Mouse (Mus musculus) embryonic facial prominence, embryonic 12.5 days (tissue): Measurements from ENCODE around the gene Gm11983. TPM values are rescaled to one million over a fixed set of nuclear protein-coding genes. Genes with fewer than 3 reads are reported as not detected.
"Not testable (repeated sequence)": the region's sequence is repeated elsewhere in the genome, so short reads cannot be mapped to it uniquely, and the experiment has no call there.

Experiments
- ATAC-seq: fragments of 200-750 bp; cut with Nextera tagmentation; 2 replicates; pipeline ENCODE4 v1.8.0; 2017; ENCODE audit not compliant: insufficient number of reproducible peaks, insufficient read depth, low FRiP score, low TSS enrichment
- H3K27ac ChIP-seq: fragments of 300-500 bp; sonication (generic); 2 replicates; pipeline ENCODE4 v1.5.1; 2016; ENCODE audit warnings: mild to moderate bottlenecking
- H3K27me3 ChIP-seq: fragments of 300-500 bp; sonication (generic); 2 replicates; pipeline ENCODE4 v1.6.1; 2016; ENCODE audit warnings: mild to moderate bottlenecking, moderate library complexity
- H3K36me3 ChIP-seq: fragments of 300-500 bp; sonication (generic); 2 replicates; pipeline ENCODE4 v1.6.1; 2016; ENCODE audit warnings: mild to moderate bottlenecking
- H3K4me1 ChIP-seq: fragments of 300-500 bp; sonication (generic); 2 replicates; pipeline ENCODE4 v1.6.1; 2016
- H3K4me2 ChIP-seq: fragments of 300-500 bp; sonication (generic); replicated peaks from 2 replicates; pipeline ENCODE4 v1.6.1; 2016; ENCODE audit warnings: mild to moderate bottlenecking, moderate library complexity
- H3K4me3 ChIP-seq: fragments of 300-500 bp; sonication (generic); 2 replicates; pipeline ENCODE4 v1.5.1; 2016; ENCODE audit warnings: mild to moderate bottlenecking
- H3K9ac ChIP-seq: fragments of 300-500 bp; sonication (generic); 2 replicates; pipeline ENCODE4 v1.6.1; 2016; ENCODE audit warnings: mild to moderate bottlenecking, moderate library complexity
- H3K9me3 ChIP-seq: fragments of 300-500 bp; sonication (generic); 2 replicates; pipeline ENCODE4 v1.6.1; 2016; ENCODE audit warnings: mild to moderate bottlenecking, moderate library complexity
- WGBS: fragments of 180-500 bp; shearing (Covaris S2); methylation state at CpG from one replicate; pipeline ENCODE4 v1.1.7; 2016; 5-methylcytosine and 5-hydroxymethylcytosine counted together
- polyA plus RNA-seq: library from polyadenylated mRNA; unstranded; fragments of >200 nt; fragmentation: Nextera tagmentation; extraction: Ambion mirVana; gene quantifications from 2 replicates; pipeline ENCODE4 v1.2.1, GENCODE M21; 2016

The Gm11983 gene
- polyA plus RNA-seq, 1 experiment from 2014 or later, result not detected

DNA sequence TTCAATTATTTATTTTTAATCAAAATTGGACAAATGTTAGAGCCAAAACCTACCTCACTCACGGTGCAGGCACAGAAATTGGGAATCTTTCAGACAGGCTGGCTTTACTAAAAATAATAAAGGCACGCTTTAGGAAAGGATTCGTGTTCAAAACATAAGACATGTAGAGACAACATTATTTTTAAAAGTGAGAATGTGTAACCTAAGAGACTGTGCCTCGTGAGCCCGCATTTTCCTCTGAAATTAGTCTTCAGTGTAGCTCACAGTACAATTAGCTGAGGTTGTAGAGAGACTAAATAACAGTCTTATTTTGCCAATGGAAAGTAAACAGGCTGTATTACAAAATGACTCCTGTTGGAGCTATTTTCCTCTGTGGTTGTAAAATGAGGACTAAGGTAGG, 4.7 kb upstream of the Gm11983 start:
- H3K36me3 ChIP-seq, result no peaks in the 10 kb centered on the region
- H3K4me2 ChIP-seq, result no peak overlapping the region
- no peaks in the 10 kb centered on the region for H3K4me1 ChIP-seq
- ATAC-seq, result no peak
- WGBS, result 89% methylated on average over 5 of the region's 5 CpGs
- H3K9ac ChIP-seq, result no peak overlapping the region
- H3K9me3 ChIP-seq, result no peaks in the 10 kb centered on the region
- H3K4me3 ChIP-seq, result no peak overlapping the region
- H3K27me3 ChIP-seq, result no peaks in the 10 kb centered on the region
- no peak overlapping the region for H3K27ac ChIP-seq

DNA sequence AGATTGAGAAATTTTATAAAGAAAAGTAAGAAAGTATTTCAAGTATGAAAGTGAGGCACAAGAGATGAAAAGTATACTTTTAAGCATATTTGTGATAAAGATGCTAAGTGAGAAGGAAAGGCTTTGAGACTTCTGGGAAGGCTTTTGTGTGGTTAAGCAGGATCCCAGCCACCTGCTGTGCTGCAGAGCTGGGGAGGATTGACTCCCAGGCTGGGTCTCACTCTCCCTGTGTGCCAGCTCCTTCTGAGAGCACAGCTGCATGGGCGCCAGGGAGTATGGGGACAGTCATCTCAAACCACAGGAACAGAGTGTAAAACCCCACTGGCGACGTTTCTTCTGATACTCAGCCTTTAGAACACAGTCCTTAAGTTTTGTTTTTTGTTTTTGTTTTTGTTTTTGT, 3.3 kb upstream of the Gm11983 start:
- no peak for ATAC-seq
- Histone ChIP-seq H3K27me3 (no peaks in the 10 kb centered on the region), H3K9me3 (no peaks in the 10 kb centered on the region)

DNA sequence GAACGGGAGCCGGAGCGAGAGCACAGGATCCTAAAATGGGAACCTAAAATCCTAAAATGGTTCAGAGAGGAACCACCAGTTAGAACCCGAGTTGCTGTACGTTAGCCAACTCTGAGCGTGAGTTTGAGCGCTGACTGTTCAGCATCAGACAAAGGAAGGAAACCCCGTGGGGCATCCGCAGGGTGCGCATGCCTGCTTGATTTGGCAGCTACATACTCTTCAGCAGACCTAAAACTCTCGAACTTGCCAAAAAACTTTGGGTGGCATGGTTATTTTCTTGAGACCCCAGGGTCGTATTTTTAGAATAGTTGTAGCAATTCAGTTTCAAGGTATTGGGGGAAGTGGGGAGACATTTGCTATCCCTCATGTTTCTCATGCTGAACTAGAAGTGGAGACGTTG, 2.8 kb downstream of the Gm11983 start:
- H3K4me1 ChIP-seq, result no peaks in the 10 kb centered on the region
- H3K27me3 ChIP-seq, result no peaks in the 10 kb centered on the region
- H3K27ac ChIP-seq, result no peak overlapping the region
- no peak overlapping the region for H3K4me3 ChIP-seq
- ATAC-seq, result no peak
- H3K4me2 ChIP-seq, result no peak overlapping the region
- WGBS, result 62% methylated on average over 13 of the region's 13 CpGs
- H3K9me3 ChIP-seq, result no peaks in the 10 kb centered on the region
- no peak overlapping the region for H3K9ac ChIP-seq
- no peaks in the 10 kb centered on the region for H3K36me3 ChIP-seq

More for the DNA sequence above, 3.3 kb upstream of the Gm11983 start:
- no peak overlapping the region for H3K9ac ChIP-seq
- H3K4me1 ChIP-seq, result no peaks in the 10 kb centered on the region
- H3K27ac ChIP-seq, result no peak overlapping the region
- no peaks in the 10 kb centered on the region for H3K36me3 ChIP-seq
- H3K4me3 ChIP-seq, result no peak overlapping the region
- WGBS, result 73% methylated on average over 3 of the region's 3 CpGs
- H3K4me2 ChIP-seq, result no peak overlapping the region

DNA sequence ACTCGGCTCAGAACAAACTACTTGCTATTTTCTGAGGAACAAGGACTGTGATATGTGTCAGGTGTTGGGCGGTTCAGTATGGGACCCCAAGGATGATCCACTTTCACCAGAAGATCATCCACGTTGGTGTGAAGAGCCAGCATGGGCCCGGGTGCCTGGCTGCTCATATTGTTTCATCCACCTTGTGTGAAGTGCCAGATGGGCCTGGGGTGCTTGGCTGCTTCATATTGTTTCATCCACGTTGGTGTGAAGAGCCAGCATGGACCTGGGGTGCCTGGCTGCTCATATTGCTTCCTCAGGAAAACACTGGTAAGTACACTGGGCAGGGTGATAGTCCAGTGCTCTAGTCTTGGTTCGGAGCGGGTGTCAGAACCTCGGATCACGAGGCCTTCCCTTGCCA, 3.7 kb downstream of the Gm11983 start:
- Histone ChIP-seq H3K4me2 (no peak overlapping the region), H3K27me3 (no peaks in the 10 kb centered on the region), H3K9me3 (no peaks in the 10 kb centered on the region), H3K9ac (no peak overlapping the region), H3K4me3 (no peak overlapping the region), H3K4me1 (no peaks in the 10 kb centered on the region), H3K36me3 (no peaks in the 10 kb centered on the region), H3K27ac (no peak overlapping the region)
- 91% methylated on average over 9 of the region's 9 CpGs for WGBS
- no peak for ATAC-seq

DNA sequence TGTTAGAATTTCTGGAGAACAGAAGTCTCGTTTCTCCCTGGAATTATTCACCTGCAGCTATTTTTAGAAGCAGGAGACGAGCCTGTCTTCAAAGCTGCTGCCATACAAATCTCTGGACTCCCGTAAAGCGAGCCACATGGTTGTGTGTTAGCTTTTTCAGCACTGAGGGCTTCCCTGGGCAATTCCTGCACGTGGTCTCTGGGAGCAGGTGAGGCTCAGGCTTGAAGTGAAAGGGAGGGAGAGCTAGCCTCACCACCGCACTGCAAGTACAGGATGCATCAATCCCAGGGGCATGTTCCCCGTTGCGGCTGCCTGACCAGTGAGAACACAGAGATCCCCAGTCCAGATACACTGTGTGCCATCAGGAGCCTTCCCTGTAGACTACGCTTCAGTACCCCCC, 5.5 kb downstream of the Gm11983 start:
- Histone ChIP-seq H3K4me2 (no peak overlapping the region), H3K27me3 (no peaks in the 10 kb centered on the region), H3K4me3 (no peak overlapping the region), H3K9ac (no peak overlapping the region), H3K27ac (no peak overlapping the region), H3K9me3 (no peaks in the 10 kb centered on the region), H3K4me1 (no peaks in the 10 kb centered on the region), H3K36me3 (no peaks in the 10 kb centered on the region)
- ATAC-seq, result no peak
- WGBS, result 61% methylated on average over 9 of the region's 9 CpGs

DNA sequence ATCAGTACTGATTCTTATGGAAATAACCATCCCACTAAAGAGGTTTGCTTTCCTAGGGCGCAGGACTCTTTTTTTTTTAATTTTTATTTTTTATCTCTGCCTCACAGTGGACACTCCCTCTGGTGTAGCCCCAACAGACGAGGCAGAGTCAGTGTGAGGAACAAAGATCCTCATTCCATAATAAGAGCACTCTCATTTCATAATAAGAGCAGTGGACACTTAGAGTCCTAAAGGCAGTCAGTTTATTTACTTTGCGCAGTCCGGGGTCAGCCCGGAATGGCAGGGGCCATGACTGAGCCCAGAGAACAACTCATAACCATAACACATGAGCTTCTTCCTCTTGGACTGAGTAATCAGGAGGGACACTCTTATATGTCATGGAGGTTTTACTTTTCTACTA, 9.3 kb downstream of the Gm11983 start:
- Histone ChIP-seq H3K27ac (no peak overlapping the region), H3K36me3 (no peaks in the 10 kb centered on the region), H3K9ac (no peak overlapping the region), H3K9me3 (no peaks in the 10 kb centered on the region), H3K27me3 (no peaks in the 10 kb centered on the region), H3K4me1 (no peaks in the 10 kb centered on the region), H3K4me3 (no peak overlapping the region), H3K4me2 (no peak overlapping the region)
- no peak for ATAC-seq
- 46% methylated on average over 5 of the region's 5 CpGs for WGBS

DNA sequence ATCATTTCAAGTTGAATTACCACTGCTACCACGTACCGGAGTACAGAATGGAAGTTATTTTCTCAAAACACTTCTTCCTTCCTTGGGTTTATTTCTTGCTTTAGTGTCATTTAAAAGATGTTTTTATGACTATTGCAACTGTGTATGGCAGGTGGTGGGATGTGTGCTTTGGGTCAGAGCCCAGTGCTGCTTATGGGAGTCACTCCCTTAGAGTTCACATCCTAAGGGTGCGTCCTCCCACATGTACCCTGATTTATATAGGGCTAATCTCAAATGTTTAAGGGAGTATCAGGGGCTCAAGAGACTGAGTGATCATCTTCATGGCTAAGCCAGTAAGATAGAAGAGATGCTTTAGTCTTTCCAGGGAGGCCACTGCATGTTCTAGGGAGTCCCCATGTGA, 11.3 kb downstream of the Gm11983 start:
- WGBS, result 93% methylated on average over 3 of the region's 3 CpGs
- Histone ChIP-seq H3K27ac (no peak overlapping the region), H3K27me3 (no peaks in the 10 kb centered on the region), H3K4me3 (no peak overlapping the region), H3K4me1 (no peaks in the 10 kb centered on the region), H3K9me3 (no peaks in the 10 kb centered on the region), H3K36me3 (no peaks in the 10 kb centered on the region), H3K4me2 (no peak overlapping the region), H3K9ac (no peak overlapping the region)
- no peak for ATAC-seq

DNA sequence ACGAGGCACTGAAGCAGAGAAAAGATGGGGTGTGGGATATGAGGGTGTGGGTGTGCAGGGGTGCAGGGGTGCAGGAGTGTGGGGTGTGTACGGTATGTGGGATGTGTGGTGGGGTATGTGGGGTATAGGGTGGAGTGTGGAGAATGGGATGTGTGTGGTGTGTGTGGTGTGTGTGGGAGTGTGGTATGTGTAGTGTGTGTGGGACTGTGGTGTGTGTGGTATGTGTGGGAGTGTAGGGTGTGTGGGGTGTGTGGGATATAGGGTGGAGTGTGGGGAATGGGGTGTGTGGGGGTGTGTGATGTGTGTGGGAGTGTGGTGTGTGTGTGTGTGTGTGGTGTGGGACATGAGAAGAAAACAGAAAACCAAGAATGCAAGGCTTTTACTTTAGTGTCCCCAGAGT, 14.3 kb downstream of the Gm11983 start:
- Histone ChIP-seq H3K4me2 (no peak overlapping the region), H3K9ac (no peak overlapping the region), H3K36me3 (no peaks in the 10 kb centered on the region), H3K4me3 (no peak overlapping the region), H3K27ac (no peak overlapping the region), H3K4me1 (no peaks in the 10 kb centered on the region), H3K27me3 (no peaks in the 10 kb centered on the region), H3K9me3 (no peaks in the 10 kb centered on the region)
- ATAC-seq, result peak; percentile 67; the same call in 1 of the 2 replicates
- WGBS, result 80% methylated on average over 2 of the region's 2 CpGs

DNA sequence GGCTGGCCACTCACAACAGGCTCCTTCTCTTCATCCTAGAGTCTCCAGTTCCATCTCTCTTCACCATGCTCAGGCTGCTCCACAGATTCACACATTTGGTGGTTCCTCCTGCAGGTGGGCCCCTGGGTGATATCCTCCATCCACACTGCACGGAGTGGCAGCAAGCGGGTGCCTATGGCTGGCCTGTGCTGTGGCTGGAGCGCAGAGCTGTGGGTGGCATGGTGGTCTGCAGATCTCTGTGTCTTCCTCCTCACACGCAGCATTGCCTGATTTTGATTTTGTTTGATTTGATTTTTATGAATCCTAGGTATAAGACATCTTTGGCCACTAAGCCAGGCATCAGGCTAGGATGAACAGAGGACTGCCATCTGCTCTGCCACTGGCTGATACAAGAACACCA, 23.0 kb downstream of the Gm11983 start:
- no peaks in the 10 kb centered on the region for H3K9me3 ChIP-seq
- no peak overlapping the region for H3K4me3 ChIP-seq
- no peak overlapping the region for H3K27ac ChIP-seq
- no peaks in the 10 kb centered on the region for H3K27me3 ChIP-seq
- H3K36me3 ChIP-seq, result no peaks in the 10 kb centered on the region
- no peak overlapping the region for H3K9ac ChIP-seq
- no peak overlapping the region for H3K4me2 ChIP-seq
- WGBS, result 90% methylated on average over 4 of the region's 4 CpGs
- H3K4me1 ChIP-seq, result no peaks in the 10 kb centered on the region
- no peak for ATAC-seq

DNA sequence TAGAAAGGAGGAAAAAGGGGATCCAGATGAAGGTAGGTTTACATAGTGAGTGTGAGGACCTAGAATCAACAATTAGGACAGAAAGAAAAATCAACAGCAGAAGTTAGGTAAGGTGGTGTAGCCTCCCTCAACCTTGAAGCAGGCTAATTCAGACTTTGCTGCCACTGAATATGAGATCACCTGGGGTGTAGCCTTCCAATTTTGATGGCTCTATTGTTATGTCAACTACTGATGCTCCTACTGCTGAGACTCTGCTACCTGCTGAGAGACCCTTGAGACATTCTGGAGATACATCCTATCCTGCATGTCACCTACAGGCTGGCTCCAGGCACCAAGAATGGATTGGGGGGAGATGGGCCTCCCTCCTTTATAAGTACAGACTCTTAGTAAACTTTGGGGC, 34.6 kb downstream of the Gm11983 start:
- H3K27me3 ChIP-seq, H3K36me3 ChIP-seq, H3K4me1 ChIP-seq, H3K4me3 ChIP-seq, ATAC-seq, H3K4me2 ChIP-seq, H3K9me3 ChIP-seq, H3K9ac ChIP-seq, H3K27ac ChIP-seq: not testable (repeated sequence)

DNA sequence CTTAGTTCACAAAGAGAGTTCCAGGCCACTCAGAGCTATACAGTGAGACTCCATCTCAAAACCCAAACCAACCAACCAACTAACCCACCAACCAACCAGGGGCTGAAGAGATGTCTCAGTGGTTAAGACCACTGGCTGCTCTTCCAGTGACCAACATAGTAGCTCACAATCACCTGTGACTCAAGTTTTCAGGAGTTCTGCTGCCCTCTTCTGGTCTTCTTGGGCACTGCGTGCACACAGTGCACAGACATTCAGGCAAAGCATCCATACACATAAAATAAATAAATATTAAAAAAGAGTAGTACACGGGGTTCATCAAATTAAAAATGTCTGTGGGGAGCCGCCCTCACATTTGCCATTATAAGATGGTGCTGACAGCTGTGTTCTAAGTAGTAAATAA, 46.8 kb downstream of the Gm11983 start:
- 87% methylated on average over 3 of the region's 3 CpGs for WGBS

More for the DNA sequence above, 46.8 kb downstream of the Gm11983 start:
- Histone ChIP-seq H3K9ac (no peak overlapping the region), H3K27me3 (no peaks in the 10 kb centered on the region), H3K4me2 (no peak overlapping the region), H3K4me3 (no peak overlapping the region), H3K4me1 (no peaks in the 10 kb centered on the region), H3K36me3 (no peaks in the 10 kb centered on the region), H3K27ac (no peak overlapping the region), H3K9me3 (0 out of 2 replicates have a peak, but pooled peaks cover 5% of the 10 kb centered on the region)
- no peak for ATAC-seq
